Mouse (Mus musculus) megakaryocyte, embryonic 14.5 days (primary cell): ENCODE data around the gene Kcns1. TPM values are rescaled to one million over a fixed set of nuclear protein-coding genes. Genes with fewer than 3 reads are reported as not detected.

Experiments
- H3K27me3 ChIP-seq: replicated peaks from 2 replicates; pipeline ENCODE3; 2012; ENCODE audit warnings: inconsistent platforms
- H3K36me3 ChIP-seq: replicated peaks from 2 replicates; pipeline ENCODE3; 2012; ENCODE audit warnings: low read length, inconsistent platforms, mixed read lengths
- H3K4me1 ChIP-seq: 2 replicates; pipeline ENCODE4 v1.6.1; 2012; ENCODE audit warnings: inconsistent platforms
- H3K4me3 ChIP-seq: replicated peaks from 2 replicates; pipeline ENCODE3; 2012; ENCODE audit warnings: moderate library complexity, mild to moderate bottlenecking, inconsistent platforms
- H3K9me3 ChIP-seq: 2 replicates; pipeline ENCODE4 v1.6.1; 2012; ENCODE audit warnings: inconsistent platforms
- FLI1 ChIP-seq: IDR thresholded peaks from 2 replicates; pipeline ENCODE4 v1.6.1; 2012; ENCODE audit warnings: low read length, inconsistent platforms, mixed read lengths
- GATA1 ChIP-seq: IDR thresholded peaks from 3 replicates; pipeline ENCODE4 v1.6.1; 2012; ENCODE audit warnings: mixed read lengths, low read length, inconsistent platforms, borderline replicate concordance
- polyA plus RNA-seq: library from polyadenylated mRNA; stranded (reverse); fragments of >175 nt; gene quantifications from 2 replicates; pipeline ENCODE4 v1.2.3, GENCODE M21; 2012; ENCODE audit warnings: low replicate concordance; ENCODE audit not compliant: insufficient read depth

Kcns1 gene
- polyA plus RNA-seq, 1 experiment: not detected

DNA sequence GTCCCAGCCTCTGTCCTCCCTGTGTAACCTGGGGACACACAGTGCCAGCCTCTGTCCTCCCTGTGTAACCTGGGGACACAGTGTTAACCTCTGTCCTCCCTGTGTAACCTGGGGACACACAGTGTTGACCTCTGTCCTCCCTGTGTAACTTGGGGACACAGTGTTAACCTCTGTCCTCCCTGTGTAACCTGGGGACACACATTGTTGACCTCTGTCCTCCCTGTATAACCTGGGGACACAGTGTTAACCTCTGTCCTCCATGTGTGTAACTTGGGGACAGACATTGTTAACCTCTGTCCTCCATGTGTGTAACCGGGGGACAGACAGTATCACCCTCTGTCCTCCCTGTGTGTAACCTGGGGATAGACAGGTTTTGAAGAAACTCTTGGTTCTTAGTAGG lies 39.3 kb downstream of the Kcns1 start:
- H3K27me3 ChIP-seq: no peaks in the 10 kb centered on the region
- no peak overlapping the region for H3K4me3 ChIP-seq
- H3K4me1 ChIP-seq: peaks cover 67% of the 10 kb centered on the region
- no peaks in the 10 kb centered on the region for H3K9me3 ChIP-seq
- no peak for TF ChIP-seq FLI1
- TF ChIP-seq GATA1: no peak
- H3K36me3 ChIP-seq: peaks cover 91% of the 10 kb centered on the region

DNA sequence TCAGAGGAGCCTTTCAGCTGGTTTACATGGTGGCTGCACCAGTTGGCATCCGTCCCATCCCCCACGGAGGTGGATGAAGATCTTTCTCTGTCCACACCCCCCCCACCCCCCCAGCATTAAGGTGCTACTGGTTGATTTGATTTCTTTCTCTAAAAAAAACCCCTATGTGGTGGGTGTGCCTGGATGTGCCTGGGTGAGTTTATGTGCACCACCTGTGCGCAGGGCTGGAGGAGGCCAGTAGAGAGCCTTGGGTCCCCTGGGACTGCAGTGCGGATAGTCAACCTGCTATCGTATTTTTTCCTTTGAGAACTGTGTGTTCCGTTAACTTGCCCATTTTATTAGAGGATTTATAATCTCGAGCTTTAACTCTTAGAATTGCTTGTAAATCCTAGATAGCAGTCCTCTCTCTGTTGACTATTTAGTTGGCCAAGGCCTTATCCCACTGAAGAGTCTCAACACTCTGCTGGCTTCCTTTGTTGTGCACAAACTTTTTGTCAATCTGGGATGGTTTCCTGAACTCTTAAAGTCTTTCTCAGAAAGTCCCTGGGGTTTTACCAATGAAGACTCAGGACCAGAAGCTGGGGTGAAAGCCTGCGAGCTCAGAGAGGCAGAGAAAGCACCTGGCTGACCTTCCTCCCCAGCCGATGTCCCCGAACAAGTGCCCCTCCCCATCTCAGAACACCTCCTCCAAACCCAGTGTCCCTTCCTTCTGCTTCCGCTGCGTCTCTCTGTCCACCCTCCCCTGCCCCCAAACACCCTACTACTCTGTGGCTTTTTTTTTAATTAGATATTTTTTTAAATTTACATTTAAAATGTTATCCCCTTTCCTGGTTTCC lies 42.1 kb downstream of the Kcns1 start:
- Histone ChIP-seq H3K4me1 (peaks cover 39% of the 10 kb centered on the region), H3K36me3 (peaks cover 92% of the 10 kb centered on the region), H3K27me3 (no peaks in the 10 kb centered on the region), H3K9me3 (no peaks in the 10 kb centered on the region), H3K4me3 (no peak overlapping the region)
- TF ChIP-seq FLI1 (no peak), GATA1 (no peak)

DNA sequence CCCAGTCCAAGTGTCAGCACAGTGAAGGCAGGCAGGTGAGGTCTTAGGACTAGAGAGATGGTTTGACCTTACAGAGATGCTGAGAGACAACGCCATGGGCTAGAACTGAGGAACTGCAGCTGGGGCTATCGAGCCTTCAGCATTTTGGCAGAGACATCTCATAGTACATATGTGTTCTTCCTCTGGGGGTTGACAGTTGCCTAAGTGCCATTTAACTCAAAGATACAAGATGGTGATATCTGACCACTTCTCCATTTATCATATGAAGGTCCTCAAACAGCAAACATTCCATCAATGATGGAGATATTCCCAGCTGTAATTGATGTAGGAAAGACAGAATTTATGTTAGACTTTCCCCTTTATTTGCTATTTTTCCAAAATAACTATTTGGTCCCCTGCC lies 43.6 kb downstream of the Kcns1 start:
- no peak for TF ChIP-seq GATA1
- no peak for TF ChIP-seq FLI1
- no peak overlapping the region for H3K4me3 ChIP-seq
- H3K9me3 ChIP-seq: no peaks in the 10 kb centered on the region
- no peaks in the 10 kb centered on the region for H3K27me3 ChIP-seq
- peaks cover 38% of the 10 kb centered on the region for H3K4me1 ChIP-seq
- peaks cover 91% of the 10 kb centered on the region for H3K36me3 ChIP-seq

DNA sequence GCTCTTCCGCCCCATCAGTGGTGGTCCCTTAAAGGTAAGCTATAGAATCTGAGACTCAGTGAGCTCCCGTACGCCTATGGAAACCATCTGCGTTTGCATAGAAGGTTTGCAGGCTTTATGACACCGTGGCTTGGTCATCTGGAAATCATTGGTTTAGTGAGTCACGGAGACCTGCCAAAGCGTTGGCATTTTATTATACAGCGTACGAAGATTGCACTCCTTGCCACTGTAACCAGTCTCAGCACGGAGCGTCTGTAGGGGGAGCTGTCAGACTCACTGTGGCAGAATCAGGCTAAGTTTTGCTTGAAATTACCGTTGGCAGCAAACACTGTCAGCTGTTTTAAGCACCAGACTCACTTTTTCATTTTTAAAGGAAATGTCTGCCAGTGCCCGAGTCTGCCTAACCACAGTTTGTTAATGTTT lies 44.4 kb downstream of the Kcns1 start:
- Histone ChIP-seq H3K36me3 (peaks cover 91% of the 10 kb centered on the region), H3K9me3 (no peaks in the 10 kb centered on the region), H3K4me1 (peaks cover 34% of the 10 kb centered on the region), H3K4me3 (no peak overlapping the region), H3K27me3 (no peaks in the 10 kb centered on the region)
- TF ChIP-seq GATA1 (no peak), FLI1 (no peak)

GRCm38 (mm10) chr2:164123169-164123766 lies 47.6 kb downstream of the Kcns1 start:
- TF ChIP-seq FLI1 (no peak), GATA1 (no peak)
- Histone ChIP-seq H3K4me3 (no peak overlapping the region), H3K4me1 (peaks cover 13% of the 10 kb centered on the region), H3K36me3 (peaks cover 91% of the 10 kb centered on the region), H3K9me3 (no peaks in the 10 kb centered on the region), H3K27me3 (no peaks in the 10 kb centered on the region)

GRCm38 (mm10) chr2:164119503-164119902 lies 51.4 kb downstream of the Kcns1 start:
- Histone ChIP-seq H3K4me3 (no peak overlapping the region), H3K9me3 (no peaks in the 10 kb centered on the region), H3K4me1 (peaks cover 14% of the 10 kb centered on the region), H3K36me3 (peaks cover 96% of the 10 kb centered on the region), H3K27me3 (no peaks in the 10 kb centered on the region)
- TF ChIP-seq FLI1: no peak
- no peak for TF ChIP-seq GATA1

DNA sequence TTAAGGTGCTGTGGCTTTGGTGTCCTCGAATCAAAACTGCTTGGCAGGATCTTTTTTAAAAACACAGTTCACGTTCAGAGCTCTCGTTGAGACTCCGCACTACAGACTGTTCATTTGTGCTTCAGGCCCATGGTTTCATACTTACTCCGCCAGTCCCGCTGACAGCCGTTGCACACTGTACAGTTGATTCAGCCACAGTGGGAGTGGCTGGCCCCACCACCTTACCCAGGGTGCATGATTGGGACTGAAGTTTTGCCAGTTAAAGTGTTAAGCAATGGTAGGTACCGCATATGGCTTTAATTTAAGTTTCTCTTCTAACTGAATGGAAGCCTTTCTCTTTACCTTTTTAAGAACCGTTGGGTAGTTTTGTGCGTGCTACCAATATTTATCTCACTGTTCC lies 55.4 kb downstream of the Kcns1 start:
- H3K36me3 ChIP-seq: peaks cover 95% of the 10 kb centered on the region
- H3K9me3 ChIP-seq: no peaks in the 10 kb centered on the region
- TF ChIP-seq GATA1: no peak
- TF ChIP-seq FLI1: no peak
- no peaks in the 10 kb centered on the region for H3K27me3 ChIP-seq
- H3K4me3 ChIP-seq: no peak overlapping the region
- peaks cover 26% of the 10 kb centered on the region for H3K4me1 ChIP-seq

GRCm38 (mm10) chr2:164114051-164114450 lies 56.9 kb downstream of the Kcns1 start:
- Histone ChIP-seq H3K27me3 (no peaks in the 10 kb centered on the region), H3K4me3 (no peak overlapping the region), H3K9me3 (no peaks in the 10 kb centered on the region), H3K4me1 (peaks cover 26% of the 10 kb centered on the region), H3K36me3 (peaks cover 95% of the 10 kb centered on the region)
- TF ChIP-seq FLI1 (no peak), GATA1 (no peak)

Other genes with a start within 250 kb of the Kcns1 start
- gene Ywhab, start 176.2 kb downstream of the Kcns1 start, polyA plus RNA-seq: 18.6 and 40.5 TPM in 2 replicates
- gene Pabpc1l, start 145.7 kb downstream of the Kcns1 start, polyA plus RNA-seq: not detected in 2 replicates
- gene Stk4, start 100.8 kb downstream of the Kcns1 start, polyA plus RNA-seq: 3.1 and 31.1 TPM in 2 replicates
- gene Tomm34, start 99.9 kb downstream of the Kcns1 start, polyA plus RNA-seq: 17.4 and 20.5 TPM in 2 replicates
- not detected in 2 replicates for gene Wfdc5, start 11.6 kb upstream of the Kcns1 start, polyA plus RNA-seq
- gene Wfdc12, start 19.5 kb upstream of the Kcns1 start, polyA plus RNA-seq: not detected in 2 replicates
- gene Wfdc15a, start 29.0 kb upstream of the Kcns1 start, polyA plus RNA-seq: not detected in 2 replicates
- gene Wfdc15b, start 50.5 kb upstream of the Kcns1 start, polyA plus RNA-seq: not detected in 2 replicates
- gene Svs2, start 67.4 kb upstream of the Kcns1 start, polyA plus RNA-seq: not detected in 2 replicates
- not detected in 2 replicates for gene Svs3b, start 85.5 kb upstream of the Kcns1 start, polyA plus RNA-seq
- gene Svs4, start 107.3 kb upstream of the Kcns1 start, polyA plus RNA-seq: not detected in 2 replicates
- gene Svs3a, start 118.2 kb upstream of the Kcns1 start, polyA plus RNA-seq: not detected in 2 replicates
- gene Svs6, start 145.6 kb upstream of the Kcns1 start, polyA plus RNA-seq: not detected in 2 replicates
- not detected in 2 replicates for gene Svs5, start 161.6 kb upstream of the Kcns1 start, polyA plus RNA-seq
- 10.8 and 19.1 TPM in 2 replicates for gene Slpi, start 218.0 kb upstream of the Kcns1 start, polyA plus RNA-seq
- gene Rbpjl, start 232.0 kb upstream of the Kcns1 start, polyA plus RNA-seq: 0.18 TPM in 1 of 2 replicates, not detected in the other
- not detected in 2 replicates for gene Matn4, start 234.0 kb upstream of the Kcns1 start, polyA plus RNA-seq